Mouse (Mus musculus): ENCODE data around the gene Rhbdf1. TPM values are rescaled to one million over a fixed set of nuclear protein-coding genes. Genes with fewer than 3 reads are reported as not detected.

Gene Rhbdf1
- polyA plus RNA-seq, 1 experiment, result 44.9 TPM

DNA sequence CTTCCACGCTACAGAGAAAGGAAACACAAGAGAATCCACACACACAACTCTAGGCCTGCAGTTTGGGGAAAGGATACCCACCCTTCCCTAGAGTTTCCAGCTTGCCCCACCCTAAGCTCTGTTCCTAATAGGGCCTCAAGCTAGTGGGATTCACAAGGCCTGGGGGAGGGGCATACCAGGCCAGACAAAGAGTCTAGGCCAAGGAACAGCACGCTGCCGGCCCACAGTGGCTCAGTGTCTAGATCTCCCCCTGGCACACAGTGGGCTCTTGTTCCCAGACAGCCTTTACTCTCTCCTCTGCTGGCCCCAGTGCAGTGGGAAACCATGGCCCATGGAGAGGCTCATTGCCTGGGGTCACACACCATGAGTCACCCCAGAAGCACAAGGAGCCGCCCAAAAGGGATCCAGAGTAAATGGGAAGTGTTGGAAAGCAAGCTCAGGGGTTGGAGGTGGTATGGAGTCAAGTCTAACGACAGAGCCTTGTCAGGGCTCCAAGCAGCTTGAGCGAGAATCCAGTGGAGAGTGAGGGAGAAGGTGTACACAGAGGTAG lies 3.5 kb downstream of the Rhbdf1 start:
- Histone ChIP-seq H3K4me1 (replicated peaks; ENCODE audit: control insufficient read depth, insufficient read depth, low read length) (peaks cover 14% of the 10 kb centered on the region), H3K36me3 (ENCODE audit: control insufficient read depth, insufficient read depth, low read length) (no peaks in the 10 kb centered on the region), H3K4me3 (ENCODE audit: control insufficient read depth, insufficient read depth, low read length) (no peak overlapping the region), H3K27me3 (ENCODE audit: control insufficient read depth, insufficient read depth, low read length) (peaks cover 25% of the 10 kb centered on the region), H3K27ac (ENCODE audit: control insufficient read depth, insufficient read depth, low read length) (no peak overlapping the region)
- TF ChIP-seq CTCF (IDR thresholded peaks at IDR 0.05; ENCODE audit: borderline replicate concordance, control insufficient read depth, extremely low read depth, insufficient read depth, low read length, poor library complexity) (no peak), POLR2A (IDR thresholded peaks at IDR 0.05; ENCODE audit: control insufficient read depth, extremely low read depth, insufficient read depth, low read length, poor library complexity) (no peak)
- 89% methylated on average over 6 of the region's 6 CpGs for WGBS
- DNase-seq, result no peak

DNA sequence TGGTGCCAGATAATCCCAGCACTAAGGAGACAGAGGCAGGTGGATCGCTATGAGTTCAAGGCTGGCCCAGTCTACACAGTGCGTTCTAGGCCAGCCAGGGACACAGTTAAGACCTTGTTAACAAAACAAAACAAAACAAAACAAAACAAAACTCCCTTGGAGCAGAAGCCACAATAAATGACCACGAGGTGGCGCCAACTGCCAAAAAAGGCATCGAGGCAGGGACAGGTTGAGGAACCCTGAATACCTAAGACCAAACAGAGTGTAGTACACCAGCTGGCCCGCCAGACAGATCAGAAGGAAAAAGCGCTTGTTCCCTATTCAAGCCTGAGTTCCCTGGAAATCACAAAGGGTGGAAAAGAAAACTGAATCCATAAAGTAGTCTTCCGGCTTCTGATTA lies 5.2 kb downstream of the Rhbdf1 start:
- DNase-seq, result peak; percentile 70

DNA sequence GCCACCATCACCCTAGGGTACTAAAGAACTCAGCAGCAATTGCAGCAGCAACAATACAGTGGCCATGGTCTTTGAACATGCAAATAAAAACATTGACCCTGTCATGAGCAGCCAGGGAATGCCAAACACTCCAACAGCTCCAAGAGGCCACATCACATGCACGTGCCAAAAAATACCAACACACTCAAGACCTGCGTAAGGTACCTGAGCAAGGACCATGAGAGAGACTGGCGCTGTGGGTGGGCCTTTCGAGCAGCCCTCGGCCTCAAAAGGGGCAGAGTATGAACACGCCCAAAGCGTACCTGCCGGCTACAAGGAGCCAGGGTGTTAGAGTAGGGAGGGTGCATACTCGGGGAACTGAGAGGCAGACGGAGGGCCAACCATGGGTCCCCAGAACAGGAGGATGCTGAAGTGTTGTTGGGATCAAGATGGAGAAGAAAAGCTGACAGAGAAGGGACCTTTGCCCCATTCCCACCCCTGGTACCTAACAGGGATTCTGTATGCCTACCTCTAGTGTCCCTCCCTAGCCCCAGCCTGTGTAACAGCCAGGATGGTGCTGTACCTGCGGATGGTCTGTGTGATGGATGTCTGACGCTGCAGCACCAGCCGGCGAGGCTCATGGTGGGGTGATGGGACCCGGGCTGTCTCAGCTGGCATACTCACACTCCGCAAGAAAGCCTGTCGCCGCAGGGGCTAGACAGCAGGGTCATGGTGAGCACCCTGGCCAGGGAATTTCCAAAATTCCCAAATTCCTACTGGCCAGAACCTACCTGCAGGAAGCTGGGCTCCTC lies 6.5 kb downstream of the Rhbdf1 start:
- no peak for TF ChIP-seq CTCF (IDR thresholded peaks at IDR 0.05; ENCODE audit: borderline replicate concordance, control insufficient read depth, extremely low read depth, insufficient read depth, low read length, poor library complexity)
- no peak for TF ChIP-seq POLR2A (IDR thresholded peaks at IDR 0.05; ENCODE audit: control insufficient read depth, extremely low read depth, insufficient read depth, low read length, poor library complexity)
- no peaks in the 10 kb centered on the region for H3K36me3 ChIP-seq (ENCODE audit: control insufficient read depth, insufficient read depth, low read length)

More for the DNA sequence above, 5.2 kb downstream of the Rhbdf1 start:
- no peak overlapping the region for H3K27ac ChIP-seq (ENCODE audit: control insufficient read depth, insufficient read depth, low read length)
- TF ChIP-seq POLR2A (IDR thresholded peaks at IDR 0.05; ENCODE audit: control insufficient read depth, extremely low read depth, insufficient read depth, low read length, poor library complexity) (no peak), CTCF (IDR thresholded peaks at IDR 0.05; ENCODE audit: borderline replicate concordance, control insufficient read depth, extremely low read depth, insufficient read depth, low read length, poor library complexity) (no peak)
- WGBS, result 26% methylated on average over 8 of the region's 8 CpGs
- peaks cover 6% of the 10 kb centered on the region for H3K4me1 ChIP-seq (replicated peaks; ENCODE audit: control insufficient read depth, insufficient read depth, low read length)
- no peaks in the 10 kb centered on the region for H3K36me3 ChIP-seq (ENCODE audit: control insufficient read depth, insufficient read depth, low read length)
- H3K4me3 ChIP-seq (ENCODE audit: control insufficient read depth, insufficient read depth, low read length), result no peak overlapping the region
- H3K27me3 ChIP-seq (ENCODE audit: control insufficient read depth, insufficient read depth, low read length), result peaks cover 12% of the 10 kb centered on the region

DNA sequence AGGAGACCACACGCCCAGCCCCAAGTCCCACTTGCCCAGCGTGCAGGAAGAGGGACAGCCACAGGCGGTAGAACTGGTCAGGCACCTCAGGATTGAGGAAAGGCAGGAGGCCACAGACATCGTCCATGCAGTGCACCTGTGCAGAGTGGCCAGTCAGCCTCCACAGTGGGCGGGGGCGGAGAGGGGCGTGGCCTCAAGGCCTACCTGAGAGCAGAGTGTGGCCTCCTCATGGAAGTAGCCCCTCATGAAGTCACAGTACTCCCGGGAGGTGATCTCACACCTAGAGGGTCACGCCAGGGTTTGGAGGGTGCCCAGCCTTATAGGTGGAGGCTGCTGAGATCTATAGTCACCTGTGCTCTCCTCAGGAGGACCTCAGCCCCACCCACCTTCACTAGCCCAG lies 11.5 kb downstream of the Rhbdf1 start:
- Histone ChIP-seq H3K27me3 (ENCODE audit: control insufficient read depth, insufficient read depth, low read length) (no peaks in the 10 kb centered on the region), H3K27ac (ENCODE audit: control insufficient read depth, insufficient read depth, low read length) (no peak overlapping the region), H3K4me1 (replicated peaks; ENCODE audit: control insufficient read depth, insufficient read depth, low read length) (peaks cover 3% of the 10 kb centered on the region; the same call in 1 of the 2 replicates), H3K4me3 (ENCODE audit: control insufficient read depth, insufficient read depth, low read length) (no peak overlapping the region), H3K36me3 (ENCODE audit: control insufficient read depth, insufficient read depth, low read length) (peaks cover 6% of the 10 kb centered on the region; the same call in 1 of the 2 replicates)
- TF ChIP-seq CTCF (IDR thresholded peaks at IDR 0.05; ENCODE audit: borderline replicate concordance, control insufficient read depth, extremely low read depth, insufficient read depth, low read length, poor library complexity), result no peak
- TF ChIP-seq POLR2A (IDR thresholded peaks at IDR 0.05; ENCODE audit: control insufficient read depth, extremely low read depth, insufficient read depth, low read length, poor library complexity), result no peak
- DNase-seq, result no peak
- 94% methylated on average over 9 of the region's 9 CpGs for WGBS

More for the DNA sequence above, 6.5 kb downstream of the Rhbdf1 start:
- H3K27ac ChIP-seq (ENCODE audit: control insufficient read depth, insufficient read depth, low read length), result no peak overlapping the region
- no peaks in the 10 kb centered on the region for H3K4me1 ChIP-seq (replicated peaks; ENCODE audit: control insufficient read depth, insufficient read depth, low read length)
- peaks cover under 1% of the 10 kb centered on the region for H3K27me3 ChIP-seq (ENCODE audit: control insufficient read depth, insufficient read depth, low read length)
- DNase-seq, result no peak
- H3K4me3 ChIP-seq (ENCODE audit: control insufficient read depth, insufficient read depth, low read length), result no peak overlapping the region
- WGBS, result 97% methylated on average over 18 of the region's 18 CpGs

DNA sequence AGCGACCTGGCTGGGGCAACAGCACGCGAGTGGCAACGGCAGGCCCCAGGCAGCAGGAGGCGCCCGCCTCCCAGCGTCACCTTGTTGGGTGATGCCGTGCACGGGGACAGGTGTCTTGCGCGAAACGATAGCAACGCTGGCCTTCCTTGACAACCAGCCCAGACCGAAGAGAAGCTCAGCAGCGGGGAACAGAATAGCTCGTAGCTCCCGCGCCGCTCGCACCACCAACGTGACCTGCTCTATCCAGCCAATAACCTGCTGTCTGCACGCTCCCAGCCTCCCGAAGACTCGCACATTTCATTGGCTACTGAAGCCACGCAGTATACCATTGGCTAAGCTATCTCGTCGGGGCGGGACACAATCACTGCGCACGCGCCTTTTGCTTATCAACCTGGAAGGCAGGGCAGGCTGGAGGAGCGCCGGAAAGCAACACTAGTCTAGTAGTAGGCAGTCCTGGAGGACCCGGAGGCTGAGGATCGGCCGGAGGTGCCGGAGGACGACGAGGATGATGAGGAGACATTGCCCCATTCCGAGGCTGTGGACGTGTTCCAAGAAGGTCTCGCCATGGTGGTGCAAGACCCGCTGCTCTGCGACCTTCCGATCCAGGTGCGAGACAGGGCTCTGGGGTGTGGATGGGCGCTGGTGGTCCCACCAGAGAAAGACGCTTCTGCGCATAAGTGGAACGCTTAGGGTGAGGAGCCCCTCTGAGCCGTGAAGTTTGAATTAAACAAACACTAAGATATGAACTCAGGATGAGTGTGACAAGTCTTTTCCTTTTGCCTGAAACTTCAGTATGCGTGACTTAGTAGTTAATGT lies 16.8 kb downstream of the Rhbdf1 start, which contains the start of gene Snrnp25:
Snrnp25 (plus strand) TSS at position 358 of the 816 bp plus-strand sequence.
- peak; percentile 59; the same call in 1 of the 2 replicates for TF ChIP-seq CTCF (IDR thresholded peaks at IDR 0.05; ENCODE audit: borderline replicate concordance, control insufficient read depth, extremely low read depth, insufficient read depth, low read length, poor library complexity)
- peak; percentile 84 for TF ChIP-seq POLR2A (IDR thresholded peaks at IDR 0.05; ENCODE audit: control insufficient read depth, extremely low read depth, insufficient read depth, low read length, poor library complexity)
- peaks cover 6% of the 10 kb centered on the region; the same call in 1 of the 2 replicates for H3K36me3 ChIP-seq (ENCODE audit: control insufficient read depth, insufficient read depth, low read length)
- WGBS, result under 1% methylated on average over 52 of the region's 52 CpGs
- peaks cover 13% of the 10 kb centered on the region for H3K4me1 ChIP-seq (replicated peaks; ENCODE audit: control insufficient read depth, insufficient read depth, low read length)
- H3K4me3 ChIP-seq (ENCODE audit: control insufficient read depth, insufficient read depth, low read length), result peak within 1 kb of the TSS; percentile 87
- H3K27me3 ChIP-seq (ENCODE audit: control insufficient read depth, insufficient read depth, low read length), result no peaks in the 10 kb centered on the region
- H3K27ac ChIP-seq (ENCODE audit: control insufficient read depth, insufficient read depth, low read length), result no peak within 1 kb of the TSS
- peak; percentile 95 for DNase-seq

Data from thymus, adult 2 months (tissue).